Mouse (Mus musculus) gastrocnemius, adult 2 months (tissue): Measurements from ENCODE around the gene Cd4. TPM values are rescaled to one million over a fixed set of nuclear protein-coding genes. Genes with fewer than 3 reads are reported as not detected.
"Not testable (repeated sequence)": the region's sequence is repeated elsewhere in the genome, so short reads cannot be mapped to it uniquely, and the experiment has no call there.

Experiments
- DNase-seq: peaks from one replicate; pipeline ENCODE4 v3.0.0; 2022
- H3K27ac ChIP-seq: fragments of 200-600 bp; 2 replicates; pipeline ENCODE4 v1.8.1; 2022; ENCODE audit warnings: mild to moderate bottlenecking
- H3K4me3 ChIP-seq: fragments of 200-600 bp; 2 replicates; pipeline ENCODE4 v1.8.1; 2022; ENCODE audit warnings: mild to moderate bottlenecking, moderate library complexity
- CTCF ChIP-seq: fragments of 200-600 bp; IDR thresholded peaks from 2 replicates; pipeline ENCODE4 v1.8.1; 2022; ENCODE audit warnings: antibody characterized with exemption, mild to moderate bottlenecking, moderate library complexity
- intact Hi-C: fragments of 180-260 bp; cut with DNase I; formaldehyde crosslinking; loops from one replicate; pipeline ENCODE4 v1.15.1; 2025
- total RNA-seq, 2 experiments: library from RNA; stranded (reverse); gene quantifications; 2 replicates each; pipeline ENCODE4 v1.2.3; 2021

Cd4 gene
- total RNA-seq, 2 experiments from 2014 or later, result not detected

- peak overlapping the region; percentile 86 for H3K4me3 ChIP-seq
- no peak for TF ChIP-seq CTCF
- intact Hi-C loops, result loop anchor here (5.0 to 10.0 kb wide), 2 partner anchors 46 to 108 kb away; partner anchors contain the start of gene Cops7a
- no peak overlapping the region for H3K27ac ChIP-seq
- no peak for DNase-seq
Observed at GRCm38 (mm10) chr6:124856321-124856720, 31.7 kb downstream of the Cd4 start.

GRCm38 (mm10) chr6:124854647-124855046, 33.4 kb downstream of the Cd4 start:
- Histone ChIP-seq H3K27ac (no peak overlapping the region), H3K4me3 (no peak overlapping the region)
- intact Hi-C loops, result loop anchor here (5.0 to 10.0 kb wide), 2 partner anchors 48 to 110 kb away; partner anchors contain the start of gene Cops7a
- no peak for DNase-seq
- no peak for TF ChIP-seq CTCF

GRCm38 (mm10) chr6:124850535-124850934, 37.5 kb downstream of the Cd4 start:
- Histone ChIP-seq H3K4me3 (no peak overlapping the region), H3K27ac (no peak overlapping the region)
- TF ChIP-seq CTCF, result no peak
- intact Hi-C loops, result loop anchor here (10.0 kb wide), 1 partner anchor 114 kb away; the partner anchor contains the start of gene Cops7a
- no peak for DNase-seq

GRCm38 (mm10) chr6:124847305-124847704, 40.7 kb downstream of the Cd4 start:
- no peak; the same call in 1 of the 2 replicates for TF ChIP-seq CTCF
- intact Hi-C loops, result no loop called here
- Histone ChIP-seq H3K4me3 (peak overlapping the region; percentile 38; the same call in 1 of the 2 replicates), H3K27ac (no peak overlapping the region; the same call in 1 of the 2 replicates)
- peak; percentile 91 for DNase-seq

GRCm38 (mm10) chr6:124840241-124841167, 47.5 kb downstream of the Cd4 start, which contains the start of gene Gnb3:
Gnb3 (minus strand) TSS chr6:124840275.
- peak within 1 kb of the TSS; percentile 34 for H3K4me3 ChIP-seq
- no peak for DNase-seq
- peak within 1 kb of the TSS; percentile 73 for H3K27ac ChIP-seq
- intact Hi-C loops, result no loop called here
- no peak for TF ChIP-seq CTCF

- intact Hi-C loops, result no loop called here
- TF ChIP-seq CTCF, result no peak
- peak; percentile 86 for DNase-seq
- Histone ChIP-seq H3K27ac (peak overlapping the region; percentile 73), H3K4me3 (peak overlapping the region; percentile 34)
Observed at GRCm38 (mm10) chr6:124839805-124840204, 48.2 kb downstream of the Cd4 start.

GRCm38 (mm10) chr6:124836411-124836810, 51.6 kb downstream of the Cd4 start:
- no peak overlapping the region for H3K4me3 ChIP-seq
- no peak for TF ChIP-seq CTCF
- H3K27ac ChIP-seq, result no peak overlapping the region
- DNase-seq, result no peak
- intact Hi-C loops, result no loop called here

GRCm38 (mm10) chr6:124835531-124835930, 52.5 kb downstream of the Cd4 start:
- intact Hi-C loops, result no loop called here
- no peak overlapping the region for H3K4me3 ChIP-seq
- no peak for DNase-seq
- TF ChIP-seq CTCF, result no peak
- H3K27ac ChIP-seq, result no peak overlapping the region

- intact Hi-C loops, result no loop called here
- no peak for TF ChIP-seq CTCF
- no peak for DNase-seq
- Histone ChIP-seq H3K27ac (no peak overlapping the region), H3K4me3 (no peak overlapping the region)
Observed at GRCm38 (mm10) chr6:124834512-124835081, 53.4 kb downstream of the Cd4 start.

GRCm38 (mm10) chr6:124831649-124832048, 56.4 kb downstream of the Cd4 start:
- Histone ChIP-seq H3K27ac (no peak overlapping the region), H3K4me3 (no peak overlapping the region)
- TF ChIP-seq CTCF, result no peak
- DNase-seq, result no peak
- intact Hi-C loops, result no loop called here

- not testable (repeated sequence) for H3K4me3 ChIP-seq
Observed at GRCm38 (mm10) chr6:124831199-124831598, 56.8 kb downstream of the Cd4 start.

GRCm38 (mm10) chr6:124829799-124830700, 58.0 kb downstream of the Cd4 start:
- intact Hi-C loops, result loop anchor here (1.0 to 2.0 kb wide), 2 partner anchors 15 to 135 kb away; partner anchors contain the start of genes Cops7a and Tpi1
- Histone ChIP-seq H3K4me3 (peak overlapping the region; percentile 83), H3K27ac (peak overlapping the region; percentile 95)
- DNase-seq, result peak; percentile 95
- TF ChIP-seq CTCF, result peak; percentile 14; the same call in 1 of the 2 replicates

More at GRCm38 (mm10) chr6:124831199-124831598, 56.8 kb downstream of the Cd4 start:
- DNase-seq, H3K27ac ChIP-seq, intact Hi-C loops: not testable (repeated sequence)
